Mouse (Mus musculus) testis, postnatal 14 days (tissue): ENCODE results near the gene Nrbp1.
A peak's percentile ranks its signal among the peaks of the same experiment; 100 is the strongest.

Experiments
- DNase-seq: peaks from one replicate; pipeline ENCODE4 v3.0.0; 2021; ENCODE audit warnings: low spot score

Nrbp1 gene

DNA sequence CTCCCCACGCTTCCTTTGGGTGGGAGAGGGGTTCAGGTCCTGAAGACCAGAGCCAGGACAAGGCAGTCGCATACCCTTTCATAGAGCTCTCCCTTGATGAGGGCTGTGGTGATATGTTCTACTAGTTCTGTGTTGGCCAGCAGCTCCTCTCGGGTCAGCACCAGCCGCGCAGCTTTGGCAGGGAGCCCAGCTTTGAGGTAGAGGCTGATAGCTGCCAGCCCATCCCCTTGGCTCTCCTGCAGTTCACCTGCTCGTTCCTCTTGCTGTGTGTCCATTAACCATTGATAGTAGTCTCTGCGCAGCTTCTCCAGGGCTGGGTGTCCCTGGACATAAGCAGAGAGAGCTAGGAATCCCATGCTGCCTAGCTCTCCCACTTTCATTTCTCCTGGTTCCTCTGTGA is 25.4 kb downstream of the Nrbp1 start:
- no peak for DNase-seq

DNA sequence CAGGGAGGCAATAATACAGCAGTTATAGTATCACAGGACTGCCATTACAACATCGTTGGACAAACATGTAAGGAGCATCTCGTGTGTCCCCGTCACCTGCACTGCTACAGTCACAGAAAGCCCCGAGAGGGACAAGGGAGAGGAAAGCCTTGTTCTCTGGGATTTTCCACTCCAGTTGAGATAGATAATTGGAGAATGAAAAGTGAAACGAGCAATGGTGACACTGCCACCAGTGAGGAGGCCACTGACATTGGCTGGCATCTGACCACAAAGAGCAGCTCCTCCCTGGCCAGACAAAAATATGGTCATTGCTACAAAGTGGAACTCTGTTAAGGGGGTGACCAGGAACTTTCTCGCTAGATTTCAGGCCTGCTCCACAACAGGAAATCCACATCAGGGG is 27.0 kb downstream of the Nrbp1 start:
- no peak for DNase-seq

DNA sequence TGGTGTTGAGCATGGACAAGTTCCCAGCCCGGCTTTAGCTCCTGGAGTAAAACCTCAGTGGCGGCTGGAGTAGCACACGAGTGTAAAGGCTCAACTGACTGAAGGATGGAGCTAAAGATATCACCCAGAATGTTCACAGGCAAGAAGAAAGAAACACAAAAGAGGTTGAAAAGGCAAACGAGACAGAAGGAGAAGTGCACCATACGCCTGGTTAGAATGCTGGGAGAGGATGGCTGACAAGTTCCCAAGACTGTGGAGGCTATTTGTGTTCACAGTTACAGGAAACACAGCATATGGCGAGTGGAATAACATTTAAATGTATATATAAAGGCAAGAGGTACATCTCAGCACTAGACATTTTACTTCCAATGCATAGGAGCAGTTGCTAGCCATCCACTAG is 32.4 kb downstream of the Nrbp1 start:
- DNase-seq = no peak

DNA sequence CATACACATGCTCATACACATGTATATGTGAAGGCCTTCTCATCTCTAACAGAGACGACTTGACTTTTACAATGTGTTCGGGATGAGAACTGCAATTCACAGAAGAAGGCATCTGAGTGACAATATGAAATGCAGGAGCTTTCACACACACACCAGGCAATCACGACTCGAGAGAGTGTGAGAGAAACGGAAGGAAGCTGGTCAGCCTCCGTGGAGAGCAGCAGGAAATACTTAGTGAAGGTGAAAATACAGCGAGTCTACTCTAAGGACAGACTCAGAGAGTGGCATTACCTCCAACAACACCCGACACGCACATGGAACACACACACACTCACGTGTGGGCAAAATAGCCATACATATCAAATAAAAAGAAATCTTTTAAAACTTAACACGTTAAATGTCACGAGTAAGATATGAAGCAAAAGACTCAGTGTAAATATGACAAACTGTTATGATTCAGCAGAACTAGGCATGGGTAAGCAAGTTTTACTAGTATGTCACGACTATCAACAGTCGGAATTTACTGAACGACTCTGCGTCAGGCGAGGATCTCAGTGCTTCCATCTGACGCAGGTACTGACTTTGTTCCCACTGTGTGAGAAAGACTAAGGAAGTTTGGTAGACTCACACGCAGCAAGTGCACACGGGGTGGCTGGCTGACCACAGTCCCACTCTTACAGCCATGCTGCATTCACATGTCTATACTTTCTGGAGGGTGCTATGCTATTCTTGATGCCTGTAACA is 38.8 kb downstream of the Nrbp1 start:
- no peak for DNase-seq

DNA sequence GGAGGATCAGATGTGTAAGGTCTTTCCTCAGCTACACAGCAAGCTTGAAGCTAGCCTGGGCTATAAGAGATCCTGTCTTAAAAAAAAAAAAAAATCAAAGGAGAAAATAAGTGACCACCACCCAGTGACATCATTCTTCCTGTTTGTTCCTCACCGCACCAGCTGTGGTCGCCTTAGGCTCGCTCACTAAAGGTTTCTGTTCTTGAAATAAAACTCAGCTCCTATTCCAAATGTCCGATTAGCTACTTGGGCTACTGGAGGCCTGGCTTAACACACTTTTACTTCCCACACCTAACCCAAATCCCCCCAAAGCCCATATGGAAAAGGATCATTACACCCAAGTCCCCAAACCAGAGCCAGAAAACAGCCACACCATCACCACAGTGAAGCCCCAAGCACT is 47.6 kb downstream of the Nrbp1 start:
- no peak for DNase-seq

DNA sequence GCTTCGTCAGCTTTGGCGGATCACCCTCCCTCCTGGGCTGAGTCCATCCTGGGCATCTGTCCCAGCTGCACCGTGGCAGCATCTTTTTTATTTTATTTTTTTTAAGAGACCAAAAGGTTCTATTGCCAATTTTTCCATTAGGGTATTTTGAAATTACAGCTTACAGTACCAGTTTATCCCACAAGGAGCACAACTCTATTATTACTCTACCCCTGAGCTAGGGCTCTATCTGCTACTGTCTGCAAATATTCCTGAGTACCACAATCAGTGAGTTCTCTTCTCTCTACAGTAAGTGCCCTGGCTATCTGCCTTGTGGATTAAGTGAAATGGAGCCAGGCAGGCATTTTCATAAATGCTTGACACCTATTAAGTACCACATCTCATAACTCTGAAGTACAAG is 48.0 kb downstream of the Nrbp1 start:
- DNase-seq = no peak

DNA sequence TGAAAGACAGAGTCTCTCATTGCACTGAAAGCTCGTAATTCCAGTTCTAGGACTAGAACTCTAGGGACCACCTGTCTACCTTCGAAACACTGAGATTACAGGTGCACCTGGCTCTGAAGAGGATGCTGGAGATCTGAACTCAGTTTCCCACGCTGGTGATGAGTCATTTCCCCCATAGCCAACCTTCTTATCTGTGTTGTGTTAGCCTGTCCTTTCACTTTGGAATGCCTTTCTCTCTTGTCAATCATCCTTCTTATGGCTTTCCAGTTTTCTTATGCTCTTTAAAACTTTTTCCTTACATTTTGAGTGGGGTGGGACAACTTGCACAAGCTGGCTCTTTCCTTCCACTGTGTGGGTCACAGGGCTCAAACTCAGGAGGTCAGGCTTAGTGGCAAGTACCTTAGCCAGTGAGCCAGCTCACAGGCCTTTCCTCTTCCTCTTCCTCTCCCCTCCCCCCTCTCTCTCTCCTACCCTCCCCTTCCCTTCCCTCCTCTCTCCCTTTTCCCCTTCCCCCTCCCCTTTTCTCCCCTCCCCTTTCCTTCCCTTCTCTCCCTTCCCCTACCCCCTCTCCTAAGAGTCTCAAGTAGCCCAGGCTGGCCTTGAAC is 49.1 kb downstream of the Nrbp1 start:
- DNase-seq = no peak

DNA sequence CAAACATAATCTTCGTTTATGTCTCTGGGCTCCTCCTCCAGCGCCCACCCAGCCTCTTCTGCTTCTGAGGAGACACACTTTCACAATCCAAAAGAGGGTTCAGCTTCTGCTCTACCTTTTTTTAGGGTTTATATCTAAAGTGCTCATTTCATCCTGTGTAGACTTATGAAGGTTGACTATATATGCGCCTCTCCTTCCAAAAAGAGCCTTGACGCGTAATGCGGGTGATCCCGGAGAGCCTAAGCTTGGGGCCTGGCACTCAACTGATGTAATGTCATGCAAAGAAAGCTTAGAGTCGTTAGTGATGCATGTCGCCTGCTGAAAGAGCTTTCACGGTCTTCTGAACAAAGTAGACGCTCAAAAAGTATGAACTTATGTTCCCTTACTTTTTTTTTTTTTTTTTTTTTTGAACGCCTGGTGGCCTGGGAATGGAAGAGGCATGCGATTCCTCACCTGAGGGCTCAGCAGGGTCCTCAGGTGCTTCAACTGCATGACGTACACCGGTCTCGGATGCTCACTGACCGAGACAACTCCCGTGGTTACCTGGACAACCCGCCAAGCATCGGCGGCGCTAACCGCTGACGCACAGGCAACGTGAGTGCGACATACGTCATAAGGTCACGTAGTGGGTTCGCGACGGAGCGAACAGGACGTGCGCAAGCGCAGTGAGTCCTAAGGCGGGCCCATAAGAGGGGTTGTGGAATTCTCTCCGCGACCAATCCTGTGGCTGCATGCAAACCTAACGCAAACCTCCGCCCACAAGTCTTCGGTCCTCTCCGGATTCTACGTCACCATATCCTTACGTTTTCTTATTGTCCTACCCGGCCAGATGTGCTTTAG is 50.1 kb downstream of the Nrbp1 start, which contains the start of gene Ift172:
Ift172 (minus strand) TSS at position 596 of the 840 bp plus-strand sequence.
- DNase-seq = peak; percentile 95

DNA sequence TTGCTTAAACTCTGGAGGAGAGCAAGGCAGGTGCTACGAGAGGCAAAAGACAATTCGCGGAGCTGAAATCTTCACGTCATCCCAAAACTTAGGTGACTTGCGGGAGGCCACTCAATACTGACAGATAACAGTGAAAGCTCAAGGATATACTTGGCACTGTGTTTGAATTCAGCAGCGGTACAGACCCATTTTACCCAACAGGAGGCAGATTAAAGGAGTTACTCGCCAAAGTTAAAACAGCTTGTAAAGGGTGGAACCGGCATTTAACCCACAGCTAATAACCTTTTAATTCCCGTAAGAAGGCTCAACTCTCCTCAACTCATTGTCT is 50.7 kb downstream of the Nrbp1 start:
- no peak for DNase-seq

DNA sequence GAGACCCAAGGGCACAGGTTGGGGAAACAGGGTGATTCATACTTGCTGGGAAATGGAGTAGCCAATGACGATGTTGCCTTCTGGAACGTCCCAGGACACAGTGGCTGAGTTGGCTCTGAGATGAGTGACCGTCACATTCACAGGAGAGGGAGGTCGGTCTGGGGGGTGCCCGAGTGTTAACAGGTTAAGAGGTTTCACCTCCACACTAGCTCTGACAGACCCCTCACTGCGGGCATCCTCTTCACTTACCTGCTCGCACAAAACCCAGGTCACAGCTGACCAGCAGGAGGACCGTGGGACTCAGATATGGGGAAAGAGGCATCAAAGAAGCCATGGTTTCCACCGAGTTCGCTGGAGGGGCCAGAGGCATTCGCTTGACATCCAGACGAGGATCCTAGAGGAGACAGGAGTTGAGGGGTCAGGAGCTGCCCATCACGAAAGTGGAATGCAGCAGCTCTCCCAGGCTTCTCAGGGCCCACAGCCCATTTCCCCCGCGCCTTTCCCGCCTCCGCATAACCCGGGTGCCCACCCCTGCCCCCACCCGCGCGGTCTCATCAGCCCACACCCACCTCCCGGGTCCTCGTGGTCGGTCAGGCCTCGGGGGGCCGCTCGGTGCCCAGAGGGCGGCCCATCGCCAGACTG is 54.4 kb downstream of the Nrbp1 start:
- DNase-seq = no peak

DNA sequence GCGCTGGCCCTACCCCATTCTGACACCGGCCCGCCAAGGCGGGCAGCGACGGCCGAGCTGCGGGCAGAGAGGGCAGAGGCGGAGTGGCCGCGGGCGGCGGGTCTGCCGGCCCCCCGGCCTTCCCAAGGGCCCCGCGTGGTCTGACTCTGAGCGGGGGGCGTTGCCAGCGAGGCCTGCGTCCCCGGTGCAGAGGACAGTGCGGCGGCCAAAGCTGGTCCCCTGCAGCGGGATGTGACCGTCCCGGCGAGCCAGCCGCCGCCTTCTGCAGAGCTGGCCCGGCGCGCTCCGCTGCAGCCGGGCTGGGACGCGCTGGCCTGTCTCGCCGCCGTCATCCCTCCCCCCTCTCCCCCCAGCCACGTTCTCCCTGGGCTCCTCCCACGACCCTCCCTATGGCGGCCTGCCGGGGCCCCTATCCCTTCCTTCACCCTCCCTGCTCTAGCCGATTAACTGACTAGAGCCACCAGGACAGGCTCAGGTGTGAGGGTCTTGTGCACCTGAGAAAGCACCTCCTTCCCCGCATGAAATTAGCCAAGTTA is 55.0 kb downstream of the Nrbp1 start, which contains the start of gene Fndc4:
Fndc4 (minus strand) TSS at position 475 of the 536 bp plus-strand sequence.
- DNase-seq = peak; percentile 34

DNA sequence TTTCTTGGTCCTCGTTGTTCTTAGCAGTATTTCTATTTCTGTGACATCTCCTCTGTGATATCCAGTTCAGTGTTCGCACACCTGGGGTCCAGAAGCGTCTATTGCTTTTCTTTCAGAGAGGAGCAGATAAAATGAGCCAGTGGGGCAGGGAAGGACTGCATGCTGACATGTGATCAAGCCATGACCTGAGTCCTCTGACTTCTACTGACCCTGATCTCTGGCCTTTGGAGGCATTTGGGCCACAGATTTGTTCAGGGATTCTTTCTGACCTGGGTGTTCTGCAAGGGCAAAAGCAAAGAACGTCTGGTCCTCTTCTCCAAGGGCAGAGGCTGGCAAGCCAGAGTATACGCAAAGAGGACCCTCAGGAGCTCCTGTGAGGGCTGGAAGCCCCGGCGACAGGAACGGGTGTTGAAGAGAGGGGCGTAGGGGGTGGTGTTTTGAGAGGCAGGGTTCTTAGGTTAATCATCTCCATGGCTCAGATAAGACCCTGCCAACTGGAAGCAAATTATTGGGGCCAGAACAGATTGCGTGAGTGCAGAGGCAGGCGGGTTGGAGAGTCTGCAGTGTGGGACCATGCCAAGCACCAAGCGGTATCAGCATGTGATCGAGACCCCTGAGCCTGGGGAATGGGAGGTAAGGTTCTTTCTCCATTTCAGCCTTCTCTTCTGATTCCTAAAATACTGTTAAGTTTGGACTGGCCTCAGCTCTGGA is 56.5 kb downstream of the Nrbp1 start, which contains the start of gene Gckr:
Gckr (plus strand) TSS at position 397 of the 711 bp plus-strand sequence.
- no peak for DNase-seq

DNA sequence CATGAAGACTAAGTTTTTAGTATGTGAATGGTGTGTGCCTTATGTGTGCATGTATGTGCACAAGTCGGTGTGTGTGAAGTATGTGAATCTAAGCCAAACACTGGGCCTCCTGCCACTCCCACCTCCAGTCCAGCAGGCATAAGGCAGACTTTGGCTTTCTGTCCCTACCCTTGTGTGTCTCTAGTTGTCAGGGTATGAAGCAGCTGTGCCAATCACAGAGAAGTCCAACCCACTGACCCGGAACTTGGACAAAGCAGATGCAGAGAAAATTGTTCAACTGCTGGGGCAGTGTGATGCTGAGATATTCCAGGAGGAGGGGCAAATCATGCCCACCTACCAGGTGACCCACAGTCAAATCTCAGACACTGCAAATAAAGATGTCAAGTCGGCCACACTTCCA is 57.3 kb downstream of the Nrbp1 start:
- no peak for DNase-seq

DNA sequence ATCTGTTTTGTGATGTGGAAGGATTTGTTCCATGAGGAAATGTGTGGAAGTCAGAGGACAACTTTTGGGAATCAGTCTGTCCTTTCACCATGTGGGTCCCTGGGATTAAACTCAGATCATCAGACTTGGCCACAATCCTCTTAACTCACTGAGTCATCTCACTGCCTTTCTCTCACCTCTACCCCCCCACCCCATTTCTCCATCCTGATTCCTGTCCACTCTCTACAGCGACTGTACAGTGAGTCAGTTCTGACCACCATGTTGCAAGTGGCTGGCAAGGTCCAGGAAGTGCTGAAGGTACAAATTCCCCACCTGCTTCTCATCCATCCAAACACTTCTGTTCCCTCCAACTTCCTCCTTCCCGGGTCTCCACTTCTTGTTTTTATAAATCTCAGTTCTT is 57.8 kb downstream of the Nrbp1 start:
- DNase-seq = no peak
